Mouse (Mus musculus) heart, adult 2 months (tissue): ENCODE data around the gene Rccd1.
A peak's percentile ranks its signal among the peaks of the same experiment; 100 is the strongest.

Experiments
- CTCF ChIP-seq: fragments of 200-600 bp; IDR thresholded peaks from 2 replicates; pipeline ENCODE4 v1.8.1; 2022; ENCODE audit warnings: antibody characterized with exemption, mild to moderate bottlenecking, moderate library complexity
- EP300 ChIP-seq: fragments of 200-500 bp; IDR thresholded peaks from 2 replicates; pipeline ENCODE4 v1.6.1; 2011; ENCODE audit warnings: low read depth, low read length, control low read depth; ENCODE audit not compliant: insufficient read depth
- POLR2A ChIP-seq: fragments of 200-500 bp; IDR thresholded peaks from 2 replicates; pipeline ENCODE4 v1.6.1; 2011; ENCODE audit warnings: mild to moderate bottlenecking, low read depth, low read length, control low read depth; ENCODE audit not compliant: insufficient read depth

DNA sequence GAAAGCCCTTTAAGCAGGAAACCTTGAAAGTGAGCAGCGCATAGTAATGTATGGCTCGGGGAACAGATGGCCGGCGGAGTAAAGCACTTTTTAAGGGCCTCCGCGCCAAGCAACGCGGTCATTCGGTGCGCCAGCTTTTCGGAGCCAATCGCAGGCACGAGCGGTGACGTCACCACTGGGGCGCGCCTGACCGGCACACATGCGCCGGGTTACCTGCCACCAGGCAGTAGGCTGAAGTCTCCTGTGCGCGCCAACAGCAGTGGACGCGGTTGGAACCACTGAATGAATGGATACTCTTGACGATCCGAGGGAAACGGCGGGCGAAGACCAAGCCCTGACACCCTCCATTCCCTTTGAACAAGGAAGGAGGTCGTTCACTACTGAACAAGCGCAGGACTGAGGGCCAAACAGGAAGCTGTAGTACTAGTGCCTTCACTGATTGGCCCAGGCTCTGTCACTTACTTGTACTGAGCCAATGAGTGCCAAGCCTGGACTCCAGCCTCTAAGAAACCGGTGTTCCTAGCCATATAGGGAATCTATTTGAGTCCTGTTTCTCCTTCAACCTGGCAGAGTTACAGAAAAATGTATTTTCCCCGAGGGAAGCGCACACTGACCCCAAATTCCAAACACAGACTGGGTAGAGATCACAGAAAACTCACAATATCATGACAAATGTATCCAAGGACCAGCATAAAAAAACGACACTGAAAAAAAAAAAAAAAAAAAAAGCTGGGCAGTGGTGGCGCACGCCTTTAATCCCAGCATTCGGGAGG is at the start of gene Rccd1:
- TF ChIP-seq POLR2A (peak; percentile 93), CTCF (no peak), EP300 (peak; percentile 89)
